Mouse (Mus musculus): ENCODE results near the gene Wipi1. TPM values are rescaled to one million over a fixed set of nuclear protein-coding genes. Genes with fewer than 3 reads are reported as not detected.
"Not testable (repeated sequence)": the region's sequence is repeated elsewhere in the genome, so short reads cannot be mapped to it uniquely, and the experiment has no call there.

The Wipi1 gene
- polyA plus RNA-seq, 1 experiment, result 7.0 TPM

GRCm38 (mm10) chr11:109622518-109623037 lies 10.8 kb upstream of the Wipi1 start:
- H3K4me3 ChIP-seq (ENCODE audit: control insufficient read depth, insufficient read depth, low read length), result no peak overlapping the region
- H3K4me1 ChIP-seq (replicated peaks; ENCODE audit: control insufficient read depth, insufficient read depth, low read length), result peaks cover 4% of the 10 kb centered on the region
- no peaks in the 10 kb centered on the region for H3K36me3 ChIP-seq (ENCODE audit: control insufficient read depth, insufficient read depth, low read length)
- WGBS, result 55% methylated on average over 15 of the region's 15 CpGs
- H3K27me3 ChIP-seq (ENCODE audit: control insufficient read depth, insufficient read depth, low read length), result no peaks in the 10 kb centered on the region
- no peak overlapping the region for H3K27ac ChIP-seq (ENCODE audit: control insufficient read depth, insufficient read depth, low read length)
- DNase-seq, result no peak
- TF ChIP-seq CTCF (IDR thresholded peaks at IDR 0.05; ENCODE audit: borderline replicate concordance, control insufficient read depth, extremely low read depth, insufficient read depth, low read length, poor library complexity) (no peak), POLR2A (IDR thresholded peaks at IDR 0.05; ENCODE audit: control insufficient read depth, extremely low read depth, insufficient read depth, low read length, poor library complexity) (no peak)

GRCm38 (mm10) chr11:109621183-109621582 lies 9.4 kb upstream of the Wipi1 start:
- H3K4me3 ChIP-seq (ENCODE audit: control insufficient read depth, insufficient read depth, low read length), result no peak overlapping the region

GRCm38 (mm10) chr11:109620356-109620755 lies 8.6 kb upstream of the Wipi1 start:
- 95% methylated on average over 6 of the region's 6 CpGs for WGBS
- Histone ChIP-seq H3K27ac (ENCODE audit: control insufficient read depth, insufficient read depth, low read length) (no peak overlapping the region), H3K27me3 (ENCODE audit: control insufficient read depth, insufficient read depth, low read length) (no peaks in the 10 kb centered on the region), H3K4me1 (replicated peaks; ENCODE audit: control insufficient read depth, insufficient read depth, low read length) (peaks cover 4% of the 10 kb centered on the region), H3K4me3 (ENCODE audit: control insufficient read depth, insufficient read depth, low read length) (no peak overlapping the region), H3K36me3 (ENCODE audit: control insufficient read depth, insufficient read depth, low read length) (no peaks in the 10 kb centered on the region)
- DNase-seq, result no peak
- TF ChIP-seq CTCF (IDR thresholded peaks at IDR 0.05; ENCODE audit: borderline replicate concordance, control insufficient read depth, extremely low read depth, insufficient read depth, low read length, poor library complexity) (no peak), POLR2A (IDR thresholded peaks at IDR 0.05; ENCODE audit: control insufficient read depth, extremely low read depth, insufficient read depth, low read length, poor library complexity) (no peak)

More at GRCm38 (mm10) chr11:109621183-109621582, 9.4 kb upstream of the Wipi1 start:
- H3K27ac ChIP-seq (ENCODE audit: control insufficient read depth, insufficient read depth, low read length), result no peak overlapping the region
- H3K36me3 ChIP-seq (ENCODE audit: control insufficient read depth, insufficient read depth, low read length), result no peaks in the 10 kb centered on the region
- H3K27me3 ChIP-seq (ENCODE audit: control insufficient read depth, insufficient read depth, low read length), result no peaks in the 10 kb centered on the region
- peaks cover 4% of the 10 kb centered on the region for H3K4me1 ChIP-seq (replicated peaks; ENCODE audit: control insufficient read depth, insufficient read depth, low read length)
- DNase-seq, result peak; percentile 56
- TF ChIP-seq POLR2A (IDR thresholded peaks at IDR 0.05; ENCODE audit: control insufficient read depth, extremely low read depth, insufficient read depth, low read length, poor library complexity), result no peak
- no peak for TF ChIP-seq CTCF (IDR thresholded peaks at IDR 0.05; ENCODE audit: borderline replicate concordance, control insufficient read depth, extremely low read depth, insufficient read depth, low read length, poor library complexity)
- WGBS, result 9% methylated on average over 2 of the region's 2 CpGs

- not testable (repeated sequence) for H3K4me1 ChIP-seq (replicated peaks; ENCODE audit: control insufficient read depth, insufficient read depth, low read length); H3K27ac ChIP-seq (ENCODE audit: control insufficient read depth, insufficient read depth, low read length); H3K4me3 ChIP-seq (ENCODE audit: control insufficient read depth, insufficient read depth, low read length); H3K36me3 ChIP-seq (ENCODE audit: control insufficient read depth, insufficient read depth, low read length); H3K27me3 ChIP-seq (ENCODE audit: control insufficient read depth, insufficient read depth, low read length)
- WGBS, result 37% methylated on average over 8 of the region's 8 CpGs
- peak; percentile 59 for DNase-seq
Measured at GRCm38 (mm10) chr11:109619055-109619454, 7.3 kb upstream of the Wipi1 start.

GRCm38 (mm10) chr11:109616766-109617165 lies 5.0 kb upstream of the Wipi1 start:
- no peak for DNase-seq
- Histone ChIP-seq H3K27ac (ENCODE audit: control insufficient read depth, insufficient read depth, low read length) (no peak overlapping the region), H3K4me3 (ENCODE audit: control insufficient read depth, insufficient read depth, low read length) (no peak overlapping the region), H3K36me3 (ENCODE audit: control insufficient read depth, insufficient read depth, low read length) (no peaks in the 10 kb centered on the region), H3K4me1 (replicated peaks; ENCODE audit: control insufficient read depth, insufficient read depth, low read length) (peaks cover 3% of the 10 kb centered on the region; the same call in 1 of the 2 replicates), H3K27me3 (ENCODE audit: control insufficient read depth, insufficient read depth, low read length) (no peaks in the 10 kb centered on the region)
- TF ChIP-seq CTCF (IDR thresholded peaks at IDR 0.05; ENCODE audit: borderline replicate concordance, control insufficient read depth, extremely low read depth, insufficient read depth, low read length, poor library complexity) (no peak), POLR2A (IDR thresholded peaks at IDR 0.05; ENCODE audit: control insufficient read depth, extremely low read depth, insufficient read depth, low read length, poor library complexity) (no peak)
- 91% methylated on average over 4 of the region's 4 CpGs for WGBS

GRCm38 (mm10) chr11:109616352-109616751 lies 4.6 kb upstream of the Wipi1 start:
- no peak overlapping the region for H3K4me3 ChIP-seq (ENCODE audit: control insufficient read depth, insufficient read depth, low read length)
- no peak overlapping the region for H3K27ac ChIP-seq (ENCODE audit: control insufficient read depth, insufficient read depth, low read length)
- H3K4me1 ChIP-seq (replicated peaks; ENCODE audit: control insufficient read depth, insufficient read depth, low read length), result peaks cover 6% of the 10 kb centered on the region; the same call in 1 of the 2 replicates
- DNase-seq, result no peak
- whole genome bisulfite sequencing, result 91% methylated on average over 4 of the region's 4 CpGs
- no peaks in the 10 kb centered on the region for H3K36me3 ChIP-seq (ENCODE audit: control insufficient read depth, insufficient read depth, low read length)
- no peaks in the 10 kb centered on the region for H3K27me3 ChIP-seq (ENCODE audit: control insufficient read depth, insufficient read depth, low read length)
- no peak for TF ChIP-seq CTCF (IDR thresholded peaks at IDR 0.05; ENCODE audit: borderline replicate concordance, control insufficient read depth, extremely low read depth, insufficient read depth, low read length, poor library complexity)

GRCm38 (mm10) chr11:109615286-109615685 lies 3.5 kb upstream of the Wipi1 start:
- no peak overlapping the region for H3K4me3 ChIP-seq (ENCODE audit: control insufficient read depth, insufficient read depth, low read length)
- H3K36me3 ChIP-seq (ENCODE audit: control insufficient read depth, insufficient read depth, low read length), result no peaks in the 10 kb centered on the region
- 16% methylated on average over 9 of the region's 9 CpGs for WGBS
- H3K4me1 ChIP-seq (replicated peaks; ENCODE audit: control insufficient read depth, insufficient read depth, low read length), result peaks cover 16% of the 10 kb centered on the region
- TF ChIP-seq CTCF (IDR thresholded peaks at IDR 0.05; ENCODE audit: borderline replicate concordance, control insufficient read depth, extremely low read depth, insufficient read depth, low read length, poor library complexity), result no peak
- no peak for TF ChIP-seq POLR2A (IDR thresholded peaks at IDR 0.05; ENCODE audit: control insufficient read depth, extremely low read depth, insufficient read depth, low read length, poor library complexity)
- DNase-seq, result no peak
- H3K27me3 ChIP-seq (ENCODE audit: control insufficient read depth, insufficient read depth, low read length), result no peaks in the 10 kb centered on the region
- no peak overlapping the region for H3K27ac ChIP-seq (ENCODE audit: control insufficient read depth, insufficient read depth, low read length)
